Mouse (Mus musculus): ENCODE results near the gene Zfp629. TPM values are rescaled to one million over a fixed set of nuclear protein-coding genes. Genes with fewer than 3 reads are reported as not detected.
A peak's percentile ranks its signal among the peaks of the same experiment; 100 is the strongest.

The Zfp629 gene
- polyA plus RNA-seq, 1 experiment from 2014 or later, result 3.8 TPM

DNA sequence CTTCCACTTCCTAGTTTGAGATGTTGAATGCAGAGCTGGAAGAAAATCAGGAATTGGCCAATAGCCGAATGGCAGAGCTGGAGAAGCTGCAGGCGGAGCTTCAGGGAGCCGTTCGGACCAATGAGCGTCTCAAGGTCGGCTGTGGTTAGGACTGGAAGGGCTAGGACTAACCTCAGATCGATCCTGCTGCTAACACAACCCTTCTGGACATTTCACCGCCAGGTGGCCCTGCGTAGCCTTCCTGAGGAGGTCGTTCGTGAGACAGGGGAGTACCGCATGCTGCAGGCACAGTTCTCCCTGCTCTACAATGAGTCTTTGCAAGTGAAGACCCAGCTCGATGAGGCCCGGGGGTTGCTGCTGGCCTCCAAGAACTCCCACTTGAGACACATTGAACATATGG, 23.0 kb downstream of the Zfp629 start:
- Histone ChIP-seq H3K4me1 (replicated peaks; ENCODE audit: control insufficient read depth, insufficient read depth, low read length) (no peaks in the 10 kb centered on the region), H3K4me3 (ENCODE audit: low read depth, low read length) (no peak overlapping the region), H3K27ac (ENCODE audit: low read depth, low read length) (no peak overlapping the region), H3K27me3 (replicated peaks; ENCODE audit: control insufficient read depth, insufficient read depth, low read length) (no peaks in the 10 kb centered on the region), H3K4me2 (replicated peaks; ENCODE audit: low read depth) (no peak overlapping the region), H3K9me3 (ENCODE audit: control insufficient read depth) (no peaks in the 10 kb centered on the region), H3K9ac (ENCODE audit: low read depth, low read length) (no peak overlapping the region), H3K36me3 (ENCODE audit: control insufficient read depth, insufficient read depth) (peaks cover 74% of the 10 kb centered on the region)
- no peak for ATAC-seq
- TF ChIP-seq CTCF (IDR thresholded peaks at IDR 0.05; ENCODE audit: low read depth), result no peak
- 88% methylated on average over 14 of the region's 14 CpGs for WGBS

DNA sequence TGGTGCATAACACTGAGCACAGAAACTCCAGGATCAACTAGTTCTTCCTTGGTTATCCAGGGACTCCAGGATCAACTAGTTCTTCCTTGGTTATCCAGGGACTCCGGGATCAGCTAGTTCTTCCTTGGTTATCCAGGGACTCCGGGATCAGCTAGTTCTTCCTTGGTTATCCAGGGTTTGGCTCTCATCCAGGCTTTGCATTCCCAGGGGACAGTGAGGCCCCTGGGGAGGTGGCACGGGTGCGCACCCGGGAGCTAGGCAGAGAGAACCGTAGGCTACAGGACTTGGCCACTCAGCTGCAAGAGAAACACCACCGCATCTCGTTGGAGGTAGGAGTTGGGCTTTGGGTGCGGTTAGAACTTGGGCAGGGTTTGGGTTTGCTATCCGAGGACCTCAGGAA, 24.5 kb downstream of the Zfp629 start:
- Histone ChIP-seq H3K4me1 (replicated peaks; ENCODE audit: control insufficient read depth, insufficient read depth, low read length) (no peaks in the 10 kb centered on the region; the same call in 1 of the 2 replicates), H3K27me3 (replicated peaks; ENCODE audit: control insufficient read depth, insufficient read depth, low read length) (no peaks in the 10 kb centered on the region), H3K36me3 (ENCODE audit: control insufficient read depth, insufficient read depth) (peaks cover 59% of the 10 kb centered on the region), H3K9ac (ENCODE audit: low read depth, low read length) (no peak overlapping the region), H3K4me2 (replicated peaks; ENCODE audit: low read depth) (no peak overlapping the region), H3K27ac (ENCODE audit: low read depth, low read length) (no peak overlapping the region), H3K4me3 (ENCODE audit: low read depth, low read length) (no peak overlapping the region), H3K9me3 (ENCODE audit: control insufficient read depth) (no peaks in the 10 kb centered on the region)
- TF ChIP-seq CTCF (IDR thresholded peaks at IDR 0.05; ENCODE audit: low read depth), result no peak
- 77% methylated on average over 10 of the region's 10 CpGs for WGBS
- ATAC-seq, result no peak

DNA sequence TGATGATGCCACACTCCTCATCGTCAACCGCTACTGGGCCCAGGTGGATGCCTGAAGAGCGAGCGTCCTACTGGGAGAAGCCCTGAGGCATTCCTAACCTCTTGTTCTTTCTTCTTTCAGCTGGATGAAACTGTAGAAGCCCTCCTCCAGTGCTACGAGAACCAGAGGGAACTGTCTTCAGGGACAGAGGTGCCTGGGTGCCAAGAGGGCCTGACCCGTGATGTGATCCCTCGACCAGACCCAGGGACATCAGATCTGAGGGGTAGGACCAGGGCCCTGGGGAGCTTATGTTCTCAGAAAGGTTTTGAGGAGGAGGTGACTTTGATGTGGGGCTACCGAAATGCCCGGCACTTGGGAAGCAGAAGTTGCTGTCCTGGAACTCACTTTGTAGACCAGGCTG, 26.0 kb downstream of the Zfp629 start:
- WGBS, result 94% methylated on average over 9 of the region's 9 CpGs
- Histone ChIP-seq H3K4me3 (ENCODE audit: low read depth, low read length) (peak overlapping the region; percentile 98; the same call in 1 of the 2 replicates), H3K36me3 (ENCODE audit: control insufficient read depth, insufficient read depth) (peaks cover 50% of the 10 kb centered on the region), H3K4me2 (replicated peaks; ENCODE audit: low read depth) (peak overlapping the region; percentile 91), H3K9me3 (ENCODE audit: control insufficient read depth) (no peaks in the 10 kb centered on the region), H3K27me3 (replicated peaks; ENCODE audit: control insufficient read depth, insufficient read depth, low read length) (no peaks in the 10 kb centered on the region), H3K27ac (ENCODE audit: low read depth, low read length) (no peak overlapping the region), H3K9ac (ENCODE audit: low read depth, low read length) (0 out of 2 replicates have a peak overlapping the region, but pooled peaks have one; percentile 94), H3K4me1 (replicated peaks; ENCODE audit: control insufficient read depth, insufficient read depth, low read length) (no peaks in the 10 kb centered on the region; the same call in 1 of the 2 replicates)
- no peak for TF ChIP-seq CTCF (IDR thresholded peaks at IDR 0.05; ENCODE audit: low read depth)
- no peak for ATAC-seq

DNA sequence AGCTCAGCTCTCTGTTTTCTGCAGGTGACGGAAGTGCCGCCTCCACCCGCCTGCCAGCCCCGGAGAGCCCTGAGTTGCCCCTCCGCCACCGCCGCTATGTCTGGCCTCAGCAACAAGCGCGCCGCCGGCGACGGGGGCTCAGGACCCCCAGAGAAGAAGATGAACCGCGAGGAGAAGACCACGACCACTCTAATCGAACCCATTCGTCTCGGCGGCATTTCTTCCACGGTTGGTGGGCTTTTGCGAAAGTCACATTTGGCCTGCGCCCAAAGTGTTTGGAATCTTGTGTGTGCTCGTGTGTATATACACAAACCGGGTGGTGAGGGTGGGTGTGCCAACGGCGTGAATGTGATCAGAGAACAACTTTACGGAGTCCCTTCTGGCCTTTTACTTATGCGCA, 26.7 kb downstream of the Zfp629 start:
- WGBS, result 3% methylated on average over 29 of the region's 29 CpGs
- ATAC-seq, result no peak
- H3K9me3 ChIP-seq (ENCODE audit: control insufficient read depth), result no peaks in the 10 kb centered on the region
- peak overlapping the region; percentile 94 for H3K9ac ChIP-seq (ENCODE audit: low read depth, low read length)
- H3K27me3 ChIP-seq (replicated peaks; ENCODE audit: control insufficient read depth, insufficient read depth, low read length), result no peaks in the 10 kb centered on the region
- H3K4me3 ChIP-seq (ENCODE audit: low read depth, low read length), result peak overlapping the region; percentile 98
- H3K36me3 ChIP-seq (ENCODE audit: control insufficient read depth, insufficient read depth), result peaks cover 45% of the 10 kb centered on the region
- 0 out of 2 replicates have a peak overlapping the region, but pooled peaks have one; percentile 41 for H3K27ac ChIP-seq (ENCODE audit: low read depth, low read length)
- no peaks in the 10 kb centered on the region; the same call in 1 of the 2 replicates for H3K4me1 ChIP-seq (replicated peaks; ENCODE audit: control insufficient read depth, insufficient read depth, low read length)
- peak overlapping the region; percentile 91 for H3K4me2 ChIP-seq (replicated peaks; ENCODE audit: low read depth)
- no peak for TF ChIP-seq CTCF (IDR thresholded peaks at IDR 0.05; ENCODE audit: low read depth)

DNA sequence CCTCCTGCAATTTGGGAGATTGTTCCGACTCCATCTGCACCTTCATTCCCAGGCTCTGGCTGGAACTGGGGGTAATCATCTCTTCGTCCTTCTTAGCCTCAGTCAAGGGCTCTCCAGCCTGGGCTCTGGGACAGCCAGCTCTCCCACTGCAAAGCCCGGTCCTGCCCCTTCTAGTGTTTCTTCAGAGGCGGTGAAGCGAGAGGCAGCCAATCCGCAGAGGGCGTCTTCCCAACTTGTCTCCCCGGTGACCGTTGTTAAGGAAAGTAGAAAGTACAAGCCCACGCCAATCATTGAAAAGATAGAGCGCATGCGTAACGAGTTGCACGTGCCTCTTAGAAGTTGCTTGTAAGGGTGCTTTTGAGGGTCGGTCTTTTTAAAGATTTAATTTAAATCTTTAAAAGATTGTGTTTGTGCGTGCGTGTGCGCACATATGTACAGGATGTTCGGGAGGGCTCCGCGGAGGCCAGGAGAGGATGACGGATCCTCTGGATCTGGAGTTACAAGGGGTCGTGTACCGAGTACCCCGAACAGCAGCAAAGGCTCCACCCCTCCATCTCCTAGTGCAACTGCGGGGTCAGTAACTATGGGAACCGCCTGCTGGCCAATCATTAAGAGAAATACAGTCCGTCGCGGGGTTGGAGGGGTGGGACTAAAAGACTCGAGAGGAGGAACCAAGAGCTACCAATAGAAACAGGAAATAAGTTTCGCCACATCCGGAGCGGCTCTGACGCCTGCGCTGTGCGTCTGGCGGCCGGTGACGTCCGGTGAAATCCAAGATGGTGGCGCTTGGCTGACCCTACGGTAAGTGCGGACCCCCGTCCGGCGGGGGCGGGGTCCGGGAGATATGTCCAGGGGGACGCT, 27.4 kb downstream of the Zfp629 start, which contains the start of the genes Ccdc189 and Rnf40:
Gene Ccdc189, minus strand, starts transcription at position 585 of the 861 bp plus-strand sequence.
Gene Rnf40, plus strand, starts transcription at position 757 of the 861 bp plus-strand sequence.
- WGBS, result under 1% methylated on average over 50 of the region's 50 CpGs
- H3K4me1 ChIP-seq (replicated peaks; ENCODE audit: control insufficient read depth, insufficient read depth, low read length), result no peaks in the 10 kb centered on the region; the same call in 1 of the 2 replicates
- peak within 1 kb of the TSS; percentile 94 for H3K9ac ChIP-seq (ENCODE audit: low read depth, low read length)
- peak within 1 kb of the TSS; percentile 98 for H3K4me3 ChIP-seq (ENCODE audit: low read depth, low read length)
- peak; percentile 96 for ATAC-seq
- H3K9me3 ChIP-seq (ENCODE audit: control insufficient read depth), result no peaks in the 10 kb centered on the region
- H3K27me3 ChIP-seq (replicated peaks; ENCODE audit: control insufficient read depth, insufficient read depth, low read length), result no peaks in the 10 kb centered on the region
- peaks cover 45% of the 10 kb centered on the region for H3K36me3 ChIP-seq (ENCODE audit: control insufficient read depth, insufficient read depth)
- peak within 1 kb of the TSS; percentile 41 for H3K27ac ChIP-seq (ENCODE audit: low read depth, low read length)
- peak within 1 kb of the TSS; percentile 91 for H3K4me2 ChIP-seq (replicated peaks; ENCODE audit: low read depth)
- peak; percentile 8; the same call in 1 of the 2 replicates for TF ChIP-seq CTCF (IDR thresholded peaks at IDR 0.05; ENCODE audit: low read depth)

DNA sequence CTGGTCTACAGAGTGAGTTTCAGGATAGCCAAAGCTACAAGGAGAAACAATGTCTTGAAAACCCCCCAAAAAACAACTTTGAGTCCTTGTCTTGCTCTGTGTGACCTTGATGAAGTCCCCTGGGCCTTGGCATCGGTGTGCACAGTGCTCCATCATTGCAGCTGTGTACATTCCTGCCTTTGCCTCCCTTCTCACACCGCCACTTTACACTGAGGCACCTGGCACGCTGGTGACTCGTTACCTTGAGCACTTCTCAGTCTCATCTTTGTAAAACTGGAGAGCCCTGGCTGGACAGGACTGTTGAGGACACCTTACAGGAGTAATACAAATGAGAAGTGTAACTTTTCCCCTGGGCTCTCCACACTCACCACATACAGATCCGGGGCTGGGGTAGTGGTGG, 28.4 kb downstream of the Zfp629 start:
- no peak for ATAC-seq
- H3K4me2 ChIP-seq (replicated peaks; ENCODE audit: low read depth), result peak overlapping the region; percentile 91
- 0 out of 2 replicates have a peak overlapping the region, but pooled peaks have one; percentile 40 for H3K9ac ChIP-seq (ENCODE audit: low read depth, low read length)
- no peak for TF ChIP-seq CTCF (IDR thresholded peaks at IDR 0.05; ENCODE audit: low read depth)
- H3K36me3 ChIP-seq (ENCODE audit: control insufficient read depth, insufficient read depth), result peaks cover 45% of the 10 kb centered on the region
- no peaks in the 10 kb centered on the region for H3K27me3 ChIP-seq (replicated peaks; ENCODE audit: control insufficient read depth, insufficient read depth, low read length)
- 58% methylated on average over 5 of the region's 5 CpGs for WGBS
- no peaks in the 10 kb centered on the region; the same call in 1 of the 2 replicates for H3K4me1 ChIP-seq (replicated peaks; ENCODE audit: control insufficient read depth, insufficient read depth, low read length)
- H3K9me3 ChIP-seq (ENCODE audit: control insufficient read depth), result no peaks in the 10 kb centered on the region
- H3K4me3 ChIP-seq (ENCODE audit: low read depth, low read length), result no peak overlapping the region
- no peak overlapping the region for H3K27ac ChIP-seq (ENCODE audit: low read depth, low read length)
